Mouse (Mus musculus): ENCODE measurements around the gene Eif2ak2. TPM values are rescaled to one million over a fixed set of nuclear protein-coding genes. Genes with fewer than 3 reads are reported as not detected.
A peak's percentile ranks its signal among the peaks of the same experiment; 100 is the strongest.

Gene Eif2ak2
- total RNA-seq, 2 experiments from 2014 or later = 29.3 to 33.2 TPM

DNA sequence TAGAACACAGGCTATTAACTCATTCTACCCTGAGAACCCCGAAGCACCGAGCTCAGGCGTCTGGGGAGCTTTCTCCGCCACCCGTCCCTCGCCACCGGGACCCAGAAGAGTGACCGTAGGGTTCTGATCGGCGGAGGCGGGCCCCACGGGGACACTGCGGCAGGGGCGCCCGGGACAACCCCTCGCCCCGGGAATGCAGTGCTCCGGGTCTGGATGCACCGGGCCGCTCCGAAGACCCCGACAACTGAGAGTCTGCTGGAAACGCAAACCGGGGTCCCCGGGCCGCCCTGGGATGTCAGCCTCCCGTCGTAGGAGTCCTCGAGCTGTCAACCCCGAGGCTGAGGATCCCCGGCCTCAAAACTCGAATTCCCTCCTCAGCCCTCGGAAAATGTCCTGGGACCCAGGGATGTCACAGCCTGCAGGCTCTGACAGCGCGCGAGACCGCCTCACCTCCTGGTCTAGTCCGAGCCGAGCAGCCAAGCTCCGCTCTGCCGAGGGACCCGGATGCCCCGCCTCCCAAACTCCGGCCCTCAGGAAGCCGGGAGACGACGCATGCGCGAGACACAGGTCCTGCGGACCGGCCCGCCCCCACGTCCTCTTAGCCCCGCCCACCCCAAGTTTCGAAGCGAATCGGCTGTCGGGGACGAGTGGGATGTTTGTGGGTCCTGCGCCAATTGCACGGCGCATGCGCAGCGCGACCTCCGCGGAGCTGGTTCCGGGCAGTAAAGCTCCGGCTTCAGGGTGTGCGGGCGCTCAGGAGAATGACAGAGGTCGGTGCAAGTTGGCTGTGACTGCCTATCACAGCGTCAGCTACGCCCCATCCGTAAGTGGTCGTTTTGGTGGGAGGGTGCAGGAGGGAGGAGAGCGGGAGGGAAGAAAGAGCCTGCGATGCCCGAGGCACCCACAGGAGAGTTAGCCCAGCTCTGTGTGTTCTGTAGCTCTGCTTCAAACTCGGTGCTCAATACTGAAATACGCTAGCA is 47.2 kb downstream of the Eif2ak2 start, which contains the start of the genes Heatr5b and Gpatch11:
TSS of gene Heatr5b (minus strand) at position 509 of the 980 bp plus-strand sequence.
TSS of gene Gpatch11 (plus strand) at position 712 of the 980 bp plus-strand sequence.
- peak; percentile 100 for DNase-seq

DNA sequence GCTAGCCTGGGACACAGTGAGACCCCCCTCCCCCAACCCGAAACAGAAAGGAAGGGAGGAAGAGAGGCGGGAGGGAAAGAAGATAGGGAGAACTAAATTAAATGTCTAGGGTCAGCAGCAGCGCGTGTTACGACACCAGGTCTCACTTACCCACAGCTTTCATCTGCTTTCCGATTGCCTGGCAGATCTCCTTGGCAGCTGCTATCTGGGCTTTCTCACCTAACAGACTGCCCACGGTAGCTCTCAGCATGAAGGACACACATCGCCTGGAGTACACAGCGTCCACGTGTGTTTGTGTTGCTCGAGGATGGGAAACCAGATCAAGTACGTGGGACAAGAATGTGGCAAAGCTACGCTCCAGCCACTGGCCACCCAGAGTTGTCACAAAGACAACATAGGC is 58.0 kb downstream of the Eif2ak2 start:
- DNase-seq = no peak

DNA sequence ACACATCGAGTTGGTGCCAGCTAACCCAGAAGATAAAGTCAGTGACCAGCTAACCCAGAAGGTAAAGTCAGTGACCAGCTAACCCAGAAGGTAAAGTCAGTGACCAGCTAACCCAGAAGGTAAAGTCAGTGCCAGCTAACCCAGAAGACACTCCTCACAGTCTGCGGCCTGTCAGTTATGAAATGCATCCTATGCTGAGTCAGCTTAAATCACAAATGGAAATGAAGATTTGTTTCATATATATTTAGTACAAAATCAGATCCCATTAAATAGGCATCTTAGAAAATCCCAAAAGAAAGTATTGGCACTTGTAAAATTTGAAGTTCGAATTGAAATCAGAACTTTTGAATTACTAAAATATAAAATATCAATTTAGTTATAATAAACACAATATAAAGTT is 72.8 kb downstream of the Eif2ak2 start:
- no peak for DNase-seq

DNA sequence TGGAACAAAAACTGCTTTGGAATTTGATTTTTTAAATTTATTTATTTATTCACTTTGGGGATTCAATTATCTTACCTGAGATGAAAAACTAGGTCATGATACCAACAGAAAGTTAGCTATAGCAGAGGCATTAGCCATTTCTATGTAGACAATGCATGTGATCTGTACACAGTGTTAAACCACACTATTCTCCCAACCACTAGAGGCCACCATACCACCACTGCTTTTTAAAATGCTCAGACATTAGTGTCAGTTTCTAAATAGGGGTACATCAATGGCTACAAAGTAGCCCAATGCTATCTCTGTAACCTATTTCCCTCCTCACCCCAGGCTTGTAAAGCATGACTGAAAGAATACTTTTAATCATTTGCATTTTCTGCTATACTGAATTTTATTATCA is 73.4 kb downstream of the Eif2ak2 start:
- DNase-seq = no peak

Other genes starting within 250 kb of the Eif2ak2 start
- 10 to 100 TPM; 21.7 to 25.9 TPM for gene Strn, start 145.4 kb downstream of the Eif2ak2 start, total RNA-seq (2021)
- gene Heatr5b, start 47.2 kb downstream of the Eif2ak2 start, total RNA-seq (2021) = 10 to 100 TPM; 37.3 to 38.3 TPM
- gene Gpatch11, start 47.0 kb downstream of the Eif2ak2 start, total RNA-seq (2021) = 10 to 100 TPM; 26.5 to 28.3 TPM
- not detected for gene Sult6b1, start 24.4 kb upstream of the Eif2ak2 start, total RNA-seq (2021)
- gene Cebpzos, start 33.9 kb upstream of the Eif2ak2 start, total RNA-seq (2021) = 10 to 100 TPM; 30.0 to 44.4 TPM
- 10 to 100 TPM; 45.6 to 51.1 TPM for gene Cebpz, start 54.5 kb upstream of the Eif2ak2 start, total RNA-seq (2021)
- gene Ndufaf7, start 54.6 kb upstream of the Eif2ak2 start, total RNA-seq (2021) = 10 to 100 TPM; 37.0 to 44.1 TPM
- 10 to 100 TPM; 26.0 to 32.2 TPM for gene Prkd3, start 138.2 kb upstream of the Eif2ak2 start, total RNA-seq (2021)
- gene Qpct, start 169.3 kb upstream of the Eif2ak2 start, total RNA-seq (2021) = 1 to 10 TPM; 8.1 to 8.2 TPM

Data from adrenal gland, postnatal 36 days (tissue).